13 mouse cellular contexts compared by ENCODE assay signal in genomic region chr1:43524332-43524731, GRCm38 (mm10).
"Had no signal": no experiment of that assay in that cellular context is flagged by ENCODE, and none has a peak within 500 bp of the region (broad histone marks: within the 10 kb centered on the region; RNA-seq: fewer than 3 reads in every experiment).

No protein-coding gene starts in this region.

- DNase-seq: lung, adult 18-20 months; lung, embryonic 14.5 days; lung, postnatal 10 days; lung, postnatal 4 days; midbrain, embryonic 14.5 days; retina, postnatal 1 day; right cerebral cortex, adult 18-20 months; right cerebral cortex, postnatal 25 days; right cerebral cortex, postnatal 4 days; spleen, adult 18-20 months; thymus, adult 18-20 months; thymus, postnatal 14 days; thymus, postnatal 36 days had no signal
